In genomic region chr12:44315212-44315611, GRCm38 (mm10) we compare ENCODE assay signal across 34 mouse cellular contexts. TPM values are rescaled to one million over a fixed set of nuclear protein-coding genes. Genes with fewer than 3 reads are reported as not detected.
"Had no signal": no experiment of that assay in that cellular context is flagged by ENCODE, and none has a peak within 500 bp of the region (broad histone marks: within the 10 kb centered on the region; RNA-seq: fewer than 3 reads in every experiment).

No protein-coding gene starts in this region.

- DNase-seq: left cerebral cortex, postnatal 4 days; liver; liver, embryonic 13.5 days; liver, postnatal 0 days; lung, adult 18-20 months; lung, adult 2 months; lung, postnatal 14 days; lung, postnatal 36 days; lung, postnatal 4 days; midbrain, embryonic 14.5 days had no signal

- H3K9me3 ChIP-seq: limb, embryonic 10.5 days; limb, embryonic 12.5 days; limb, embryonic 13.5 days; limb, embryonic 15.5 days; liver, embryonic 12.5 days; liver, embryonic 13.5 days; liver, embryonic 15.5 days; lung, embryonic 15.5 days; megakaryocyte, embryonic 14.5 days; midbrain, embryonic 10.5 days; midbrain, embryonic 12.5 days; midbrain, embryonic 13.5 days; midbrain, embryonic 15.5 days; neural tube, embryonic 12.5 days had no signal

- H3K4me3 ChIP-seq: limb, embryonic 10.5 days; limb, embryonic 12.5 days; limb, embryonic 13.5 days; limb, embryonic 15.5 days; liver, embryonic 12.5 days; liver, embryonic 13.5 days; liver, embryonic 15.5 days; lung, embryonic 15.5 days; megakaryocyte, embryonic 14.5 days; midbrain, embryonic 10.5 days; midbrain, embryonic 12.5 days; midbrain, embryonic 13.5 days; midbrain, embryonic 15.5 days; myocyte; neural tube, embryonic 12.5 days had no signal

- H3K27ac ChIP-seq: limb, embryonic 10.5 days; limb, embryonic 12.5 days; limb, embryonic 13.5 days; limb, embryonic 15.5 days; liver, embryonic 12.5 days; liver, embryonic 13.5 days; liver, embryonic 14.5 days; liver, embryonic 15.5 days; macrophage; midbrain, embryonic 10.5 days; midbrain, embryonic 12.5 days; midbrain, embryonic 13.5 days; midbrain, embryonic 15.5 days; neural tube, embryonic 12.5 days had no signal

- H3K9ac ChIP-seq: limb, embryonic 12.5 days; limb, embryonic 13.5 days; limb, embryonic 15.5 days; liver, embryonic 12.5 days; liver, embryonic 13.5 days; liver, embryonic 14.5 days; liver, embryonic 15.5 days; liver, postnatal 0 days; lung, embryonic 14.5 days; lung, embryonic 15.5 days; midbrain, embryonic 12.5 days; midbrain, embryonic 13.5 days; midbrain, embryonic 15.5 days; neural tube, embryonic 12.5 days had no signal

- ATAC-seq: liver, embryonic 12.5 days; liver, postnatal 0 days; lung, postnatal 0 days; midbrain, embryonic 13.5 days; midbrain, embryonic 15.5 days; midbrain, embryonic 16.5 days had no signal

- H3K4me2 ChIP-seq: limb, embryonic 12.5 days; limb, embryonic 13.5 days; limb, embryonic 15.5 days; liver, embryonic 11.5 days; liver, embryonic 12.5 days; liver, embryonic 13.5 days; liver, embryonic 15.5 days; lung, embryonic 14.5 days; lung, embryonic 15.5 days; midbrain, embryonic 11.5 days; midbrain, embryonic 12.5 days; midbrain, embryonic 13.5 days; midbrain, embryonic 15.5 days; neural tube, embryonic 12.5 days had no signal

- H3K36me3 ChIP-seq: lung, embryonic 15.5 days; midbrain, embryonic 15.5 days had no signal

- H3K27me3 ChIP-seq: limb, embryonic 12.5 days; limb, embryonic 13.5 days; limb, embryonic 15.5 days; liver, embryonic 12.5 days; liver, embryonic 13.5 days; liver, embryonic 15.5 days; lung, embryonic 15.5 days; megakaryocyte, embryonic 14.5 days; midbrain, embryonic 12.5 days; midbrain, embryonic 13.5 days; midbrain, embryonic 15.5 days; neural tube, embryonic 12.5 days had no signal

- H3K4me1 ChIP-seq: limb, embryonic 10.5 days; limb, embryonic 12.5 days; limb, embryonic 13.5 days; limb, embryonic 15.5 days; liver, embryonic 12.5 days; liver, embryonic 13.5 days; liver, embryonic 15.5 days; lung, embryonic 15.5 days; midbrain, embryonic 10.5 days; midbrain, embryonic 12.5 days; midbrain, embryonic 13.5 days; midbrain, embryonic 15.5 days; neural tube, embryonic 12.5 days had no signal

RNA-seq across cellular contexts. Expression of gene Nrcam, which starts 13.5 kb away (rescaled TPM):
- total RNA-seq: liver, adult 2 months; megakaryocyte, adult 5-6 weeks; monocyte, adult 5-6 weeks had no signal
- polyA plus RNA-seq: liver, adult 2 months; liver, postnatal 0 days had no signal
